Mouse (Mus musculus): ENCODE measurements around the gene Rab3c. TPM values are rescaled to one million over a fixed set of nuclear protein-coding genes. Genes with fewer than 3 reads are reported as not detected.

Rab3c gene
- 3.4 and 4.5 TPM in 2 replicates for polyA plus RNA-seq (2015; fragmentation: Nextera tagmentation; extraction: Ambion mirVana)

DNA sequence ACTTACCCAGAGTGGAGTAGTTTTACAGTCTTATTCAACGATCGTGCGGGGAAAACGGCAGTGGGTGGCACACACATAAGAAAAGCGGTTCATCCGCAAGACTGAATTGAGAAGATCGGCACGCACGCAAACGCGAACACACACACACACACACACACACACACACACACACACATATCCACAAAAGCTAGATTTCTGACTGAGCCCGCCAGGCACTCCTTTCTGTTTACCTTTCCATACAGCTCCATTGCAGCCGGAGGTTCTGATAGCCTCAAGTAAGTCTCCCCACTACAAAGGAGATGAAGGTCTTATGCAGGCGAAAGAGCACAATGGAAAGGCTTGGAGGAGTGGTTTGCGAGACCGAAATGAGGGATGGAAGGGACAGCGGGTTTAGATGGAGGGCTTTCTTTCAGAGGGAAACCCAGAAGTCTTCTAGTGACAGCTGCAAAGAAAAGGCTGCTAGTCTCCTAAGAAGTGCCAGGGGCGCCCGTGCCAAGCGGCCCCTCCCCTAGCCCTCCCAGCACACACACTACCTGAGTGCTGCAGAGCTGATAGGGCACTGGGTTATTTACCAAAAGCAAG lies at the start of gene Rab3c:
Gene Rab3c, minus strand, starts transcription at position 434 of the 582 bp plus-strand sequence.
- Histone ChIP-seq H3K4me3 (replicated peaks; ENCODE audit: low read length) (peak within 1 kb of the TSS; percentile 49), H3K27me3 (ENCODE audit: control insufficient read depth, insufficient read depth, low read length) (no peaks in the 10 kb centered on the region), H3K36me3 (ENCODE audit: control insufficient read depth, insufficient read depth, low read length) (no peaks in the 10 kb centered on the region), H3K4me2 (ENCODE audit: low read depth, low read length) (peak within 1 kb of the TSS; percentile 74), H3K9me3 (replicated peaks; ENCODE audit: control insufficient read depth, low read length) (no peaks in the 10 kb centered on the region), H3K9ac (ENCODE audit: low read length) (no peak within 1 kb of the TSS), H3K4me1 (ENCODE audit: control insufficient read depth, insufficient read depth, low read length) (peaks cover 4% of the 10 kb centered on the region; the same call in 1 of the 2 replicates), H3K27ac (ENCODE audit: low read length) (no peak within 1 kb of the TSS)
- ATAC-seq (ENCODE audit: insufficient read depth, low FRiP score) = no peak
- under 1% methylated on average over 20 of the region's 20 CpGs for WGBS

- Histone ChIP-seq H3K4me1 (ENCODE audit: control insufficient read depth, insufficient read depth, low read length) (no peaks in the 10 kb centered on the region), H3K36me3 (ENCODE audit: control insufficient read depth, insufficient read depth, low read length) (no peaks in the 10 kb centered on the region), H3K27me3 (ENCODE audit: control insufficient read depth, insufficient read depth, low read length) (no peaks in the 10 kb centered on the region), H3K9me3 (replicated peaks; ENCODE audit: control insufficient read depth, low read length) (no peaks in the 10 kb centered on the region), H3K4me3 (replicated peaks; ENCODE audit: low read length) (no peak overlapping the region), H3K27ac (ENCODE audit: low read length) (no peak overlapping the region), H3K4me2 (ENCODE audit: low read depth, low read length) (no peak overlapping the region), H3K9ac (ENCODE audit: low read length) (no peak overlapping the region)
- 42% methylated on average over 4 of the region's 4 CpGs for WGBS
- no peak for ATAC-seq (ENCODE audit: insufficient read depth, low FRiP score)
These were observed 38.0 kb upstream of the Rab3c start for GRCm38 (mm10) chr13:110318746-110319145.

- Histone ChIP-seq H3K4me3 (replicated peaks; ENCODE audit: low read length) (no peak overlapping the region), H3K27me3 (ENCODE audit: control insufficient read depth, insufficient read depth, low read length) (no peaks in the 10 kb centered on the region), H3K27ac (ENCODE audit: low read length) (no peak overlapping the region), H3K4me2 (ENCODE audit: low read depth, low read length) (no peak overlapping the region), H3K9me3 (replicated peaks; ENCODE audit: control insufficient read depth, low read length) (no peaks in the 10 kb centered on the region), H3K36me3 (ENCODE audit: control insufficient read depth, insufficient read depth, low read length) (no peaks in the 10 kb centered on the region), H3K4me1 (ENCODE audit: control insufficient read depth, insufficient read depth, low read length) (no peaks in the 10 kb centered on the region), H3K9ac (ENCODE audit: low read length) (no peak overlapping the region)
- 85% methylated on average over 5 of the region's 5 CpGs for WGBS
- no peak for ATAC-seq (ENCODE audit: insufficient read depth, low FRiP score)
These were observed 26.4 kb upstream of the Rab3c start for GRCm38 (mm10) chr13:110307188-110307587.

- no peak for ATAC-seq (ENCODE audit: insufficient read depth, low FRiP score)
- Histone ChIP-seq H3K4me2 (ENCODE audit: low read depth, low read length) (no peak overlapping the region), H3K9ac (ENCODE audit: low read length) (no peak overlapping the region), H3K27ac (ENCODE audit: low read length) (no peak overlapping the region), H3K4me3 (replicated peaks; ENCODE audit: low read length) (no peak overlapping the region), H3K9me3 (replicated peaks; ENCODE audit: control insufficient read depth, low read length) (no peaks in the 10 kb centered on the region), H3K4me1 (ENCODE audit: control insufficient read depth, insufficient read depth, low read length) (no peaks in the 10 kb centered on the region), H3K27me3 (ENCODE audit: control insufficient read depth, insufficient read depth, low read length) (no peaks in the 10 kb centered on the region), H3K36me3 (ENCODE audit: control insufficient read depth, insufficient read depth, low read length) (no peaks in the 10 kb centered on the region)
- 41% methylated on average over 4 of the region's 4 CpGs for WGBS
These were observed 16.3 kb upstream of the Rab3c start for GRCm38 (mm10) chr13:110297112-110297511.

DNA sequence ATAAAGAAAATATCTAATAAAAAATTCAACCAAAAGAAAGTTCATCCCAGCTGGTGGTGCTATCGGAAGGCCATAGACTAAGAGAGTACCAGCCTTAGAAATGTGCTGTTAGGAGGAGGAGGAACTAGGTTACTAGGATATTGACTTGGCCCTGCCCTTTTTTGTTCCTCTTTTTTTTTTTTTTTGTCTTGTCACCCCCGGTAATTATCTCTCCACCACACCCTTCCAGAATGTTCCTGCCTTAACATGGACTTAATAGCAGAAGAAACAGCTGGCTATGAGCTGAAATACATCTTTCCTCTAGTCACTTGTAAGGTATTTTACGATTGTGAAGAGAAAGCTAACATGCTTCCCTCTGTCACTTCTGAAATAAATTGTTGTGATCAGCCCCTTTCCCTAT lies 7.7 kb upstream of the Rab3c start:
- Histone ChIP-seq H3K4me1 (ENCODE audit: control insufficient read depth, insufficient read depth, low read length) (no peaks in the 10 kb centered on the region), H3K27me3 (ENCODE audit: control insufficient read depth, insufficient read depth, low read length) (no peaks in the 10 kb centered on the region), H3K9me3 (replicated peaks; ENCODE audit: control insufficient read depth, low read length) (no peaks in the 10 kb centered on the region), H3K27ac (ENCODE audit: low read length) (no peak overlapping the region), H3K4me3 (replicated peaks; ENCODE audit: low read length) (no peak overlapping the region), H3K9ac (ENCODE audit: low read length) (no peak overlapping the region), H3K36me3 (ENCODE audit: control insufficient read depth, insufficient read depth, low read length) (no peaks in the 10 kb centered on the region), H3K4me2 (ENCODE audit: low read depth, low read length) (no peak overlapping the region)
- no peak for ATAC-seq (ENCODE audit: insufficient read depth, low FRiP score)
- 66% methylated on average over 3 of the region's 3 CpGs for WGBS

- Histone ChIP-seq H3K9me3 (replicated peaks; ENCODE audit: control insufficient read depth, low read length) (no peaks in the 10 kb centered on the region), H3K36me3 (ENCODE audit: control insufficient read depth, insufficient read depth, low read length) (no peaks in the 10 kb centered on the region), H3K27ac (ENCODE audit: low read length) (no peak overlapping the region), H3K9ac (ENCODE audit: low read length) (no peak overlapping the region), H3K4me1 (ENCODE audit: control insufficient read depth, insufficient read depth, low read length) (peaks cover 4% of the 10 kb centered on the region; the same call in 1 of the 2 replicates), H3K27me3 (ENCODE audit: control insufficient read depth, insufficient read depth, low read length) (no peaks in the 10 kb centered on the region), H3K4me3 (replicated peaks; ENCODE audit: low read length) (no peak overlapping the region), H3K4me2 (ENCODE audit: low read depth, low read length) (no peak overlapping the region)
- ATAC-seq (ENCODE audit: insufficient read depth, low FRiP score) = no peak
- 64% methylated on average over 4 of the region's 4 CpGs for WGBS
These were observed 3.0 kb upstream of the Rab3c start for GRCm38 (mm10) chr13:110283781-110284180.

- H3K9me3 ChIP-seq (replicated peaks; ENCODE audit: control insufficient read depth, low read length) = no peaks in the 10 kb centered on the region
- no peak overlapping the region for H3K9ac ChIP-seq (ENCODE audit: low read length)
- peak overlapping the region; percentile 49 for H3K4me3 ChIP-seq (replicated peaks; ENCODE audit: low read length)
- peaks cover 4% of the 10 kb centered on the region; the same call in 1 of the 2 replicates for H3K4me1 ChIP-seq (ENCODE audit: control insufficient read depth, insufficient read depth, low read length)
- H3K4me2 ChIP-seq (ENCODE audit: low read depth, low read length) = peak overlapping the region; percentile 74
- H3K27me3 ChIP-seq (ENCODE audit: control insufficient read depth, insufficient read depth, low read length) = no peaks in the 10 kb centered on the region
- no peaks in the 10 kb centered on the region for H3K36me3 ChIP-seq (ENCODE audit: control insufficient read depth, insufficient read depth, low read length)
- under 1% methylated on average over 24 of the region's 24 CpGs for WGBS
- H3K27ac ChIP-seq (ENCODE audit: low read length) = no peak overlapping the region
- peak; percentile 97 for ATAC-seq (ENCODE audit: insufficient read depth, low FRiP score)
These were observed 701 bp downstream of the Rab3c start for GRCm38 (mm10) chr13:110280028-110280562.

DNA sequence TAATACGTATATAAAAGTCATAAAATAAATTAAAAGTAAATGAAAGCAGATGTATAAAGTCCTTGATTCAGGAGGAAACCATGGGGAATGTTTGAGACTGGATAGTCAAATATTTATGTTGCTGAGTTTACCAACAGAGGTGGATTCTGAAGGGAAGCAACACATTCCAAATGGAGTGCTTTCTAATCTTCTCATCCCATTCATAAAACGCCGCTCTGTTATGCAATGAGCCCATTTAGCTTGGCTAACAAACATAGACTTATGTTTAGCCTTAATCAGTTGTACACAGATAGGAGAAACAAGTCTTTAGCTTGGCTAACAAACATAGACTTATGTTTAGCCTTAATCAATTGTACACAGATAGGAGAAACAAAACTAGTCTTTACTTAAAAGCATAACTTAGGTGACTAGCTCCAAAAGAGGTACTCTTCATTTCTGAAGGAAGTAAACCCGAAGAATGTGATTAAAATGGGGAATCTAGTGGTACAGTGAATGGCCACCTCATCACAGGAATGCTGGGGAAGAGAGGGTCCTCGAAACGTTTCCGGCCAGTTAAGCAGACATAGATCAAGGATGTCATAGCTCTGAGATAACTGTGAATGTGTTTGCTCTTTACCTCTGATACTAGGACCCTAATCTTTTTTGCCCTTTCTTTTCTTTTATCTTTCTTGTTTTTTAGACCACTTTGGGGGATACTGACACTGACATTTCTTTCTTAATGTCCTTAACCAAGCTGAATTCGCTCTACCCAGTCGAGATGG lies 1.6 kb downstream of the Rab3c start:
- no peak overlapping the region for H3K9ac ChIP-seq (ENCODE audit: low read length)
- H3K27me3 ChIP-seq (ENCODE audit: control insufficient read depth, insufficient read depth, low read length) = no peaks in the 10 kb centered on the region
- no peak overlapping the region for H3K27ac ChIP-seq (ENCODE audit: low read length)
- H3K9me3 ChIP-seq (replicated peaks; ENCODE audit: control insufficient read depth, low read length) = no peaks in the 10 kb centered on the region
- 48% methylated on average over 9 of the region's 9 CpGs for WGBS
- H3K4me2 ChIP-seq (ENCODE audit: low read depth, low read length) = no peak overlapping the region
- H3K36me3 ChIP-seq (ENCODE audit: control insufficient read depth, insufficient read depth, low read length) = no peaks in the 10 kb centered on the region
- no peak overlapping the region for H3K4me3 ChIP-seq (replicated peaks; ENCODE audit: low read length)
- peaks cover 4% of the 10 kb centered on the region; the same call in 1 of the 2 replicates for H3K4me1 ChIP-seq (ENCODE audit: control insufficient read depth, insufficient read depth, low read length)
- no peak for ATAC-seq (ENCODE audit: insufficient read depth, low FRiP score)

DNA sequence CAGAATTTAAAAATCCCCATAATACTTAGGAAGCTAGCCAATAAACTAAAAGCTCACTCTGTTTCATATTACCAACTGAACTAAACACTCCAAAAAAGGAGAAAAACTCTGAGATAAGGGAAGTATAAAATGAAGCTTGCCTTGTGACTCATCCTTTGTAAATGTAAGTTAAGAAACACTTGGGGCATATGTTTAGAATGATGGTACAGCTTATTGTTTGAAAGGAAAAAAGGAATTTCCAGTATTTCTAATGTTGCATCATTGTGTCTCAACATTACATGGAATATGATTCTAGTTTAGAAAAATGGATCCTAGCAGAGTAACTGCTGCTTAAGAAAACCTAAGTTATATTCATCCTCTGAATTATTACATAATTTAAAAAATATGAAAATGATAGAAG lies 3.1 kb downstream of the Rab3c start:
- ATAC-seq (ENCODE audit: insufficient read depth, low FRiP score) = no peak
- H3K27me3 ChIP-seq (ENCODE audit: control insufficient read depth, insufficient read depth, low read length) = no peaks in the 10 kb centered on the region
- H3K9ac ChIP-seq (ENCODE audit: low read length) = no peak overlapping the region
- no peak overlapping the region for H3K4me3 ChIP-seq (replicated peaks; ENCODE audit: low read length)
- no peak overlapping the region for H3K27ac ChIP-seq (ENCODE audit: low read length)
- no peaks in the 10 kb centered on the region for H3K9me3 ChIP-seq (replicated peaks; ENCODE audit: control insufficient read depth, low read length)
- no peak overlapping the region for H3K4me2 ChIP-seq (ENCODE audit: low read depth, low read length)
- H3K4me1 ChIP-seq (ENCODE audit: control insufficient read depth, insufficient read depth, low read length) = peaks cover 4% of the 10 kb centered on the region; the same call in 1 of the 2 replicates
- no peaks in the 10 kb centered on the region for H3K36me3 ChIP-seq (ENCODE audit: control insufficient read depth, insufficient read depth, low read length)

Measured in stomach, embryonic 16.5 days (tissue).